Mouse (Mus musculus): ENCODE data around the gene Sfta2. TPM values are rescaled to one million over a fixed set of nuclear protein-coding genes. Genes with fewer than 3 reads are reported as not detected.

The Sfta2 gene
- polyA plus RNA-seq, 1 experiment from 2014 or later, result 3.6 TPM

- Histone ChIP-seq H3K9me3 (ENCODE audit: control insufficient read depth, low read length) (no peaks in the 10 kb centered on the region), H3K27me3 (replicated peaks; ENCODE audit: control insufficient read depth, insufficient read depth, low read length) (no peaks in the 10 kb centered on the region; the same call in 1 of the 2 replicates), H3K9ac (ENCODE audit: low read length) (no peak overlapping the region), H3K4me3 (ENCODE audit: low read depth, low read length) (no peak overlapping the region), H3K36me3 (ENCODE audit: control insufficient read depth, insufficient read depth, low read length) (no peaks in the 10 kb centered on the region), H3K4me1 (replicated peaks; ENCODE audit: control insufficient read depth, insufficient read depth, low read length) (peaks cover 6% of the 10 kb centered on the region; the same call in 1 of the 2 replicates), H3K4me2 (ENCODE audit: low read length) (peak overlapping the region; percentile 43), H3K27ac (ENCODE audit: low read depth) (peak overlapping the region; percentile 55)
- 59% methylated on average over 6 of the region's 6 CpGs for WGBS
- DNase-seq (ENCODE audit: low spot score) (no peak), ATAC-seq (replicated peaks; ENCODE audit: low FRiP score, low TSS enrichment, low read depth) (no peak)
These were observed 38.0 kb downstream of the Sfta2 start for GRCm38 (mm10) chr17:35639352-35639751.

- DNase-seq (ENCODE audit: low spot score), result no peak
- no peak within 1 kb of the TSS for H3K9ac ChIP-seq (ENCODE audit: low read length)
These were observed 42.4 kb downstream of the Sfta2 start, which contains the start of gene Mucl3 for GRCm38 (mm10) chr17:35643609-35644236. Mucl3 (minus strand) TSS chr17:35643695.

DNA sequence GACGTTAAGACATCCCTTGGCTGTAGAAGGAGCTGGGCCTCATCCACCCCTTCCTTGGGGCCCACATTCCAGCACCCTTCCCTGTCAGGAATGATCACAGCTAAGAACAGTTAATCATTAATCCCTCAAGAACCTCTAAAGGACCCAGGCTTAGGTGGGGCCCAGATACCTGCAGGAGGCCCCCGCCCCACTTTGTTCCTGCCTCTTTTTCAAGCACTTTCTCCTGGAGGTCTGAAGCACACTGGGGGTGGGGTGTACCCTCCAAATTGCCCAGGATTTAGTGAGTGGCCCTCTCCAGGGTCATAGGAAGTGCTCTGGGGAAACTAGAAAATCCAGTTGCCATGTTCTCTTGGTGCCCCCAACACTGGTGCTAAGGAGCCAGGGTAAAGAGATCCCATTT, 48.1 kb downstream of the Sfta2 start:
- Histone ChIP-seq H3K36me3 (ENCODE audit: control insufficient read depth, insufficient read depth, low read length) (no peaks in the 10 kb centered on the region), H3K4me3 (ENCODE audit: low read depth, low read length) (no peak overlapping the region), H3K9me3 (ENCODE audit: control insufficient read depth, low read length) (no peaks in the 10 kb centered on the region), H3K4me1 (replicated peaks; ENCODE audit: control insufficient read depth, insufficient read depth, low read length) (no peaks in the 10 kb centered on the region), H3K9ac (ENCODE audit: low read length) (no peak overlapping the region), H3K27me3 (replicated peaks; ENCODE audit: control insufficient read depth, insufficient read depth, low read length) (no peaks in the 10 kb centered on the region), H3K4me2 (ENCODE audit: low read length) (no peak overlapping the region), H3K27ac (ENCODE audit: low read depth) (peak overlapping the region; percentile 35; the same call in 1 of the 2 replicates)
- DNase-seq (ENCODE audit: low spot score), result peak; percentile 65
- WGBS, result 65% methylated on average over 2 of the region's 2 CpGs
- peak; percentile 82 for ATAC-seq (replicated peaks; ENCODE audit: low FRiP score, low TSS enrichment, low read depth)

More at GRCm38 (mm10) chr17:35643609-35644236, 42.4 kb downstream of the Sfta2 start, which contains the start of gene Mucl3:
- H3K4me3 ChIP-seq (ENCODE audit: low read depth, low read length), result no peak within 1 kb of the TSS
- no peaks in the 10 kb centered on the region for H3K27me3 ChIP-seq (replicated peaks; ENCODE audit: control insufficient read depth, insufficient read depth, low read length)
- 66% methylated on average over 13 of the region's 13 CpGs for WGBS
- H3K4me2 ChIP-seq (ENCODE audit: low read length), result no peak within 1 kb of the TSS
- H3K27ac ChIP-seq (ENCODE audit: low read depth), result no peak within 1 kb of the TSS
- no peak for ATAC-seq (replicated peaks; ENCODE audit: low FRiP score, low TSS enrichment, low read depth)
- H3K9me3 ChIP-seq (ENCODE audit: control insufficient read depth, low read length), result no peaks in the 10 kb centered on the region
- H3K36me3 ChIP-seq (ENCODE audit: control insufficient read depth, insufficient read depth, low read length), result no peaks in the 10 kb centered on the region
- no peaks in the 10 kb centered on the region for H3K4me1 ChIP-seq (replicated peaks; ENCODE audit: control insufficient read depth, insufficient read depth, low read length)

DNA sequence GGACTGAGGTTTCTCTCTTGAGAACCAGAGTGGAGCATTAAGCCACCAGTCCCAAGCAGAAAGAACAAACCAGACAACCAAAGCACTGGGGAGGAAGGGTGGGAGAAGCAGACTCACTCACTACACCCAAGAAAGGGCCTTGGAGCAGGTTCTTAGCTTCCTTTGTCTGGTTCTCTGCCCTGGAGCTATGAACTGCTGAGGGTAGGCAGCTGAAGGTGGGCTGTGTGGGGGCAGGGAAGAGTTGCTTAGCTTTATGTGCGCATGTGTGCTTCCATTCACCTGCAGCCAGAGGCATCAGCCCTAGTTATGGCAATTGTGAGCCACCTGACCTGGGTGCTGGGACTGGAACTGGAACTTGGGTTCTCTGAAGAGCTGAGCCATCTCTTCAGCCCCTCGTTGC, 51.7 kb downstream of the Sfta2 start:
- DNase-seq (ENCODE audit: low spot score) (no peak), ATAC-seq (replicated peaks; ENCODE audit: low FRiP score, low TSS enrichment, low read depth) (no peak)
- 83% methylated on average over 2 of the region's 2 CpGs for WGBS
- Histone ChIP-seq H3K4me3 (ENCODE audit: low read depth, low read length) (no peak overlapping the region), H3K9me3 (ENCODE audit: control insufficient read depth, low read length) (no peaks in the 10 kb centered on the region), H3K4me1 (replicated peaks; ENCODE audit: control insufficient read depth, insufficient read depth, low read length) (no peaks in the 10 kb centered on the region), H3K27me3 (replicated peaks; ENCODE audit: control insufficient read depth, insufficient read depth, low read length) (no peaks in the 10 kb centered on the region), H3K9ac (ENCODE audit: low read length) (no peak overlapping the region), H3K27ac (ENCODE audit: low read depth) (no peak overlapping the region), H3K36me3 (ENCODE audit: control insufficient read depth, insufficient read depth, low read length) (peaks cover 28% of the 10 kb centered on the region), H3K4me2 (ENCODE audit: low read length) (no peak overlapping the region)

- H3K36me3 ChIP-seq (ENCODE audit: control insufficient read depth, insufficient read depth, low read length), result peaks cover 46% of the 10 kb centered on the region
- no peaks in the 10 kb centered on the region for H3K9me3 ChIP-seq (ENCODE audit: control insufficient read depth, low read length)
- H3K9ac ChIP-seq (ENCODE audit: low read length), result no peak overlapping the region
- WGBS, result 73% methylated on average over 17 of the region's 17 CpGs
- no peak overlapping the region for H3K4me2 ChIP-seq (ENCODE audit: low read length)
- peaks cover 8% of the 10 kb centered on the region for H3K4me1 ChIP-seq (replicated peaks; ENCODE audit: control insufficient read depth, insufficient read depth, low read length)
- DNase-seq (ENCODE audit: low spot score) (no peak), ATAC-seq (replicated peaks; ENCODE audit: low FRiP score, low TSS enrichment, low read depth) (peak; percentile 25; the same call in 1 of the 2 replicates)
- no peak overlapping the region for H3K27ac ChIP-seq (ENCODE audit: low read depth)
- no peaks in the 10 kb centered on the region for H3K27me3 ChIP-seq (replicated peaks; ENCODE audit: control insufficient read depth, insufficient read depth, low read length)
- H3K4me3 ChIP-seq (ENCODE audit: low read depth, low read length), result no peak overlapping the region
These were observed 64.7 kb downstream of the Sfta2 start for GRCm38 (mm10) chr17:35665957-35666515.

GRCm38 (mm10) chr17:35666851-35667256, 65.5 kb downstream of the Sfta2 start:
- peak overlapping the region; percentile 86 for H3K9ac ChIP-seq (ENCODE audit: low read length)
- peak overlapping the region; percentile 82 for H3K4me3 ChIP-seq (ENCODE audit: low read depth, low read length)
- no peaks in the 10 kb centered on the region for H3K9me3 ChIP-seq (ENCODE audit: control insufficient read depth, low read length)
- H3K27me3 ChIP-seq (replicated peaks; ENCODE audit: control insufficient read depth, insufficient read depth, low read length), result no peaks in the 10 kb centered on the region
- peaks cover 46% of the 10 kb centered on the region for H3K36me3 ChIP-seq (ENCODE audit: control insufficient read depth, insufficient read depth, low read length)
- no peak for DNase-seq (ENCODE audit: low spot score)
- 2% methylated on average over 13 of the region's 13 CpGs for WGBS
- H3K4me2 ChIP-seq (ENCODE audit: low read length), result peak overlapping the region; percentile 96
- peak overlapping the region; percentile 76 for H3K27ac ChIP-seq (ENCODE audit: low read depth)
- ATAC-seq (replicated peaks; ENCODE audit: low FRiP score, low TSS enrichment, low read depth), result peak; percentile 44; the same call in 1 of the 2 replicates
- peaks cover 8% of the 10 kb centered on the region for H3K4me1 ChIP-seq (replicated peaks; ENCODE audit: control insufficient read depth, insufficient read depth, low read length)

- Histone ChIP-seq H3K27me3 (replicated peaks; ENCODE audit: control insufficient read depth, insufficient read depth, low read length) (no peaks in the 10 kb centered on the region), H3K36me3 (ENCODE audit: control insufficient read depth, insufficient read depth, low read length) (peaks cover 45% of the 10 kb centered on the region), H3K4me3 (ENCODE audit: low read depth, low read length) (peak within 1 kb of the TSS; percentile 82), H3K4me1 (replicated peaks; ENCODE audit: control insufficient read depth, insufficient read depth, low read length) (peaks cover 8% of the 10 kb centered on the region), H3K4me2 (ENCODE audit: low read length) (peak within 1 kb of the TSS; percentile 96), H3K9ac (ENCODE audit: low read length) (peak within 1 kb of the TSS; percentile 86), H3K9me3 (ENCODE audit: control insufficient read depth, low read length) (no peaks in the 10 kb centered on the region), H3K27ac (ENCODE audit: low read depth) (peak within 1 kb of the TSS; percentile 76)
- peak; percentile 99 for DNase-seq (ENCODE audit: low spot score)
- under 1% methylated on average over 61 of the region's 61 CpGs for WGBS
- peak; percentile 84 for ATAC-seq (replicated peaks; ENCODE audit: low FRiP score, low TSS enrichment, low read depth)
These were observed 66.2 kb downstream of the Sfta2 start, which contains the start of gene Vars2 for GRCm38 (mm10) chr17:35667334-35668065. Vars2 (minus strand) TSS chr17:35667592.

DNA sequence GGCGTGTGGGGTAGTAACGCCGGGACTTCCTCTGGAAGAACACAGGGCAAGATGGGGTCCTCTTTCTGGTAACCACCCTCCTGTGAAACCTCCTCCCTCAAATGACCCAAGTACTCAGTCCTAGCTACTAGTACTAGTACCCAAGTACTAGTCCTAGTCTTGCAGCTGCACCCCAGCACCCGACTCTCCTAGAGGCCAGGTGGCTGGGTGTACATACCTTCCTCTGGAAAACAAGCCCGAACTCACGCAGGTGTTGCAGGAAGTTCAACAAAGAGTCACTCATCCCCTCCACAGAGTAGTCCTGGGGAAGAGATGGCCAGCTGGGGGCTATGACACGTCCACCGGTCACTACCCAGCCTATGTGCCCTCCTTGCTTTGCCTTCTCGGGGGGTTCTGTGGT, 68.4 kb downstream of the Sfta2 start:
- WGBS, result 93% methylated on average over 9 of the region's 9 CpGs
- no peak for DNase-seq (ENCODE audit: low spot score)
- H3K4me3 ChIP-seq (ENCODE audit: low read depth, low read length), result no peak overlapping the region
- peaks cover 27% of the 10 kb centered on the region for H3K36me3 ChIP-seq (ENCODE audit: control insufficient read depth, insufficient read depth, low read length)
- no peak overlapping the region for H3K4me2 ChIP-seq (ENCODE audit: low read length)
- no peaks in the 10 kb centered on the region for H3K9me3 ChIP-seq (ENCODE audit: control insufficient read depth, low read length)
- H3K27me3 ChIP-seq (replicated peaks; ENCODE audit: control insufficient read depth, insufficient read depth, low read length), result no peaks in the 10 kb centered on the region
- ATAC-seq (replicated peaks; ENCODE audit: low FRiP score, low TSS enrichment, low read depth), result no peak
- H3K9ac ChIP-seq (ENCODE audit: low read length), result no peak overlapping the region
- no peak overlapping the region for H3K27ac ChIP-seq (ENCODE audit: low read depth)
- H3K4me1 ChIP-seq (replicated peaks; ENCODE audit: control insufficient read depth, insufficient read depth, low read length), result peaks cover 16% of the 10 kb centered on the region
